Mouse (Mus musculus): ENCODE results near the gene Hoxd11.

Hoxd11 gene

GRCm38 (mm10) chr2:74709465-74710419 lies 30.4 kb downstream of the Hoxd11 start:
- no peak for DNase-seq (ENCODE audit: low read depth)

- no peak for DNase-seq (ENCODE audit: low read depth)
These were observed 31.7 kb downstream of the Hoxd11 start for GRCm38 (mm10) chr2:74710929-74711543.

GRCm38 (mm10) chr2:74711721-74712621 lies 32.6 kb downstream of the Hoxd11 start, which contains the start of the genes Hoxd3 and Hoxd4:
TSS of gene Hoxd3 (plus strand) at chr2:74711927.
TSS of gene Hoxd4 (plus strand) at chr2:74711929.
- no peak for DNase-seq (ENCODE audit: low read depth)

- no peak for DNase-seq (ENCODE audit: low read depth)
These were observed 34.1 kb downstream of the Hoxd11 start for GRCm38 (mm10) chr2:74713239-74714150.

GRCm38 (mm10) chr2:74714156-74714789 lies 34.9 kb downstream of the Hoxd11 start:
- DNase-seq (ENCODE audit: low read depth) = no peak

- DNase-seq (ENCODE audit: low read depth) = no peak
These were observed 35.5 kb downstream of the Hoxd11 start for GRCm38 (mm10) chr2:74714881-74715280.

- peak; percentile 63 for DNase-seq (ENCODE audit: low read depth)
These were observed 36.3 kb downstream of the Hoxd11 start for GRCm38 (mm10) chr2:74715504-74716241.

- no peak for DNase-seq (ENCODE audit: low read depth)
These were observed 41.0 kb downstream of the Hoxd11 start for GRCm38 (mm10) chr2:74720384-74720783.

GRCm38 (mm10) chr2:74720955-74721491 lies 41.7 kb downstream of the Hoxd11 start:
- no peak for DNase-seq (ENCODE audit: low read depth)

GRCm38 (mm10) chr2:74721882-74722281 lies 42.5 kb downstream of the Hoxd11 start:
- DNase-seq (ENCODE audit: low read depth) = no peak

- DNase-seq (ENCODE audit: low read depth) = no peak
These were observed 43.6 kb downstream of the Hoxd11 start for GRCm38 (mm10) chr2:74722949-74723348.

- DNase-seq (ENCODE audit: low read depth) = no peak
These were observed 45.1 kb downstream of the Hoxd11 start for GRCm38 (mm10) chr2:74724244-74725015.

- DNase-seq (ENCODE audit: low read depth) = no peak
These were observed 45.8 kb downstream of the Hoxd11 start for GRCm38 (mm10) chr2:74725171-74725570.

- no peak for DNase-seq (ENCODE audit: low read depth)
These were observed 47.2 kb downstream of the Hoxd11 start, which contains the start of gene Gm28230 for GRCm38 (mm10) chr2:74726551-74726950. TSS of gene Gm28230 (plus strand) at chr2:74726728.

GRCm38 (mm10) chr2:74726973-74727639 lies 47.7 kb downstream of the Hoxd11 start:
- no peak for DNase-seq (ENCODE audit: low read depth)

GRCm38 (mm10) chr2:74727640-74728302 lies 48.4 kb downstream of the Hoxd11 start:
- no peak for DNase-seq (ENCODE audit: low read depth)

- DNase-seq (ENCODE audit: low read depth) = no peak
These were observed 48.9 kb downstream of the Hoxd11 start for GRCm38 (mm10) chr2:74728303-74728680.

Data from c-Kit-positive CD71-positive TER-119-negative erythroid progenitor cells, embryonic 14.5 days (primary cell).